Mouse (Mus musculus): ENCODE results near the gene Lrrc59. TPM values are rescaled to one million over a fixed set of nuclear protein-coding genes. Genes with fewer than 3 reads are reported as not detected.
"Not testable (repeated sequence)": the region's sequence is repeated elsewhere in the genome, so short reads cannot be mapped to it uniquely, and the experiment has no call there.

The Lrrc59 gene
- polyA plus RNA-seq, 1 experiment from 2014 or later = 78.4 TPM

- Histone ChIP-seq H3K4me2 (ENCODE audit: low read depth, low read length) (no peak overlapping the region), H3K27me3 (ENCODE audit: control insufficient read depth, insufficient read depth, low read depth, low read length) (no peaks in the 10 kb centered on the region), H3K4me1 (ENCODE audit: control insufficient read depth, low read depth, low read length) (no peaks in the 10 kb centered on the region), H3K36me3 (ENCODE audit: control insufficient read depth, insufficient read depth) (no peaks in the 10 kb centered on the region), H3K4me3 (ENCODE audit: low read depth, low read length) (no peak overlapping the region), H3K27ac (ENCODE audit: low read length) (no peak overlapping the region), H3K9ac (ENCODE audit: low read depth, low read length) (no peak overlapping the region), H3K9me3 (replicated peaks; ENCODE audit: control insufficient read depth, low read length) (no peaks in the 10 kb centered on the region)
- 20% methylated on average over 2 of the region's 2 CpGs for WGBS (ENCODE audit: insufficient replicate concordance)
- no peak for ATAC-seq (ENCODE audit: low read depth)
Measured at GRCm38 (mm10) chr11:94622162-94622561, 7.4 kb upstream of the Lrrc59 start.

GRCm38 (mm10) chr11:94629884-94630198 is 274 bp downstream of the Lrrc59 start:
- Histone ChIP-seq H3K9me3 (replicated peaks; ENCODE audit: control insufficient read depth, low read length) (no peaks in the 10 kb centered on the region), H3K27me3 (ENCODE audit: control insufficient read depth, insufficient read depth, low read depth, low read length) (no peaks in the 10 kb centered on the region), H3K27ac (ENCODE audit: low read length) (peak overlapping the region; percentile 74), H3K36me3 (ENCODE audit: control insufficient read depth, insufficient read depth) (peaks cover 11% of the 10 kb centered on the region), H3K4me1 (ENCODE audit: control insufficient read depth, low read depth, low read length) (peaks cover 7% of the 10 kb centered on the region), H3K4me3 (ENCODE audit: low read depth, low read length) (peak overlapping the region; percentile 97), H3K9ac (ENCODE audit: low read depth, low read length) (peak overlapping the region; percentile 86), H3K4me2 (ENCODE audit: low read depth, low read length) (peak overlapping the region; percentile 94)
- ATAC-seq (ENCODE audit: low read depth) = peak; percentile 47
- WGBS (ENCODE audit: insufficient replicate concordance) = under 1% methylated on average over 19 of the region's 28 CpGs

- Histone ChIP-seq H3K4me1 (ENCODE audit: control insufficient read depth, low read depth, low read length) (peaks cover 7% of the 10 kb centered on the region), H3K4me3 (ENCODE audit: low read depth, low read length) (peak overlapping the region; percentile 97), H3K27me3 (ENCODE audit: control insufficient read depth, insufficient read depth, low read depth, low read length) (no peaks in the 10 kb centered on the region), H3K4me2 (ENCODE audit: low read depth, low read length) (peak overlapping the region; percentile 94), H3K9me3 (replicated peaks; ENCODE audit: control insufficient read depth, low read length) (no peaks in the 10 kb centered on the region), H3K9ac (ENCODE audit: low read depth, low read length) (peak overlapping the region; percentile 86), H3K36me3 (ENCODE audit: control insufficient read depth, insufficient read depth) (peaks cover 16% of the 10 kb centered on the region), H3K27ac (ENCODE audit: low read length) (peak overlapping the region; percentile 74)
- 9% methylated on average over 26 of the region's 26 CpGs for WGBS (ENCODE audit: insufficient replicate concordance)
- ATAC-seq (ENCODE audit: low read depth) = no peak; the same call in 1 of the 2 replicates
Measured at GRCm38 (mm10) chr11:94630199-94631011, 838 bp downstream of the Lrrc59 start.

- Histone ChIP-seq H3K9ac (ENCODE audit: low read depth, low read length) (no peak overlapping the region), H3K27ac (ENCODE audit: low read length) (no peak overlapping the region), H3K36me3 (ENCODE audit: control insufficient read depth, insufficient read depth) (peaks cover 23% of the 10 kb centered on the region), H3K9me3 (replicated peaks; ENCODE audit: control insufficient read depth, low read length) (no peaks in the 10 kb centered on the region), H3K4me3 (ENCODE audit: low read depth, low read length) (no peak overlapping the region), H3K4me1 (ENCODE audit: control insufficient read depth, low read depth, low read length) (peaks cover 7% of the 10 kb centered on the region), H3K27me3 (ENCODE audit: control insufficient read depth, insufficient read depth, low read depth, low read length) (no peaks in the 10 kb centered on the region), H3K4me2 (ENCODE audit: low read depth, low read length) (no peak overlapping the region)
- ATAC-seq (ENCODE audit: low read depth) = no peak
- WGBS (ENCODE audit: insufficient replicate concordance) = 84% methylated on average over 5 of the region's 5 CpGs
Measured at GRCm38 (mm10) chr11:94631969-94632368, 2.4 kb downstream of the Lrrc59 start.

- H3K27ac ChIP-seq (ENCODE audit: low read length) = no peak overlapping the region
- H3K36me3 ChIP-seq (ENCODE audit: control insufficient read depth, insufficient read depth) = peaks cover 28% of the 10 kb centered on the region
- 0 out of 2 replicates have a peak, but pooled peaks have one; percentile 6 for ATAC-seq (ENCODE audit: low read depth)
- H3K9ac ChIP-seq (ENCODE audit: low read depth, low read length) = no peak overlapping the region
- H3K4me2 ChIP-seq (ENCODE audit: low read depth, low read length) = no peak overlapping the region
- peaks cover 7% of the 10 kb centered on the region for H3K4me1 ChIP-seq (ENCODE audit: control insufficient read depth, low read depth, low read length)
- no peaks in the 10 kb centered on the region for H3K27me3 ChIP-seq (ENCODE audit: control insufficient read depth, insufficient read depth, low read depth, low read length)
- WGBS (ENCODE audit: insufficient replicate concordance) = 72% methylated on average over 8 of the region's 8 CpGs
- H3K9me3 ChIP-seq (replicated peaks; ENCODE audit: control insufficient read depth, low read length) = no peaks in the 10 kb centered on the region
- H3K4me3 ChIP-seq (ENCODE audit: low read depth, low read length) = no peak overlapping the region
Measured at GRCm38 (mm10) chr11:94632988-94633387, 3.4 kb downstream of the Lrrc59 start.

GRCm38 (mm10) chr11:94634431-94634830 is 4.9 kb downstream of the Lrrc59 start:
- no peak overlapping the region for H3K4me3 ChIP-seq (ENCODE audit: low read depth, low read length)
- H3K9ac ChIP-seq (ENCODE audit: low read depth, low read length) = no peak overlapping the region
- no peaks in the 10 kb centered on the region for H3K27me3 ChIP-seq (ENCODE audit: control insufficient read depth, insufficient read depth, low read depth, low read length)
- no peak overlapping the region for H3K4me2 ChIP-seq (ENCODE audit: low read depth, low read length)
- no peak overlapping the region for H3K27ac ChIP-seq (ENCODE audit: low read length)
- H3K9me3 ChIP-seq (replicated peaks; ENCODE audit: control insufficient read depth, low read length) = no peaks in the 10 kb centered on the region
- no peak for ATAC-seq (ENCODE audit: low read depth)
- peaks cover 7% of the 10 kb centered on the region for H3K4me1 ChIP-seq (ENCODE audit: control insufficient read depth, low read depth, low read length)
- WGBS (ENCODE audit: insufficient replicate concordance) = 80% methylated on average over 5 of the region's 5 CpGs
- peaks cover 39% of the 10 kb centered on the region for H3K36me3 ChIP-seq (ENCODE audit: control insufficient read depth, insufficient read depth)

GRCm38 (mm10) chr11:94644461-94645219 is 15.1 kb downstream of the Lrrc59 start:
- Histone ChIP-seq H3K9ac (ENCODE audit: low read depth, low read length) (no peak overlapping the region), H3K4me3 (ENCODE audit: low read depth, low read length) (no peak overlapping the region), H3K9me3 (replicated peaks; ENCODE audit: control insufficient read depth, low read length) (no peaks in the 10 kb centered on the region), H3K36me3 (ENCODE audit: control insufficient read depth, insufficient read depth) (peaks cover 50% of the 10 kb centered on the region), H3K27me3 (ENCODE audit: control insufficient read depth, insufficient read depth, low read depth, low read length) (no peaks in the 10 kb centered on the region), H3K4me1 (ENCODE audit: control insufficient read depth, low read depth, low read length) (no peaks in the 10 kb centered on the region), H3K27ac (ENCODE audit: low read length) (no peak overlapping the region), H3K4me2 (ENCODE audit: low read depth, low read length) (no peak overlapping the region)
- 77% methylated on average over 8 of the region's 8 CpGs for WGBS (ENCODE audit: insufficient replicate concordance)
- ATAC-seq (ENCODE audit: low read depth) = no peak

- Histone ChIP-seq H3K27ac (ENCODE audit: low read length) (no peak overlapping the region), H3K9me3 (replicated peaks; ENCODE audit: control insufficient read depth, low read length) (no peaks in the 10 kb centered on the region), H3K4me1 (ENCODE audit: control insufficient read depth, low read depth, low read length) (no peaks in the 10 kb centered on the region), H3K4me2 (ENCODE audit: low read depth, low read length) (no peak overlapping the region), H3K4me3 (ENCODE audit: low read depth, low read length) (no peak overlapping the region), H3K9ac (ENCODE audit: low read depth, low read length) (no peak overlapping the region), H3K36me3 (ENCODE audit: control insufficient read depth, insufficient read depth) (peaks cover 42% of the 10 kb centered on the region), H3K27me3 (ENCODE audit: control insufficient read depth, insufficient read depth, low read depth, low read length) (no peaks in the 10 kb centered on the region)
- 91% methylated on average over 4 of the region's 4 CpGs for WGBS (ENCODE audit: insufficient replicate concordance)
- no peak for ATAC-seq (ENCODE audit: low read depth)
Measured at GRCm38 (mm10) chr11:94646457-94646856, 16.9 kb downstream of the Lrrc59 start.

GRCm38 (mm10) chr11:94651241-94651640 is 21.7 kb downstream of the Lrrc59 start:
- H3K9me3 ChIP-seq (replicated peaks; ENCODE audit: control insufficient read depth, low read length); H3K4me3 ChIP-seq (ENCODE audit: low read depth, low read length); H3K4me2 ChIP-seq (ENCODE audit: low read depth, low read length); H3K27me3 ChIP-seq (ENCODE audit: control insufficient read depth, insufficient read depth, low read depth, low read length); H3K9ac ChIP-seq (ENCODE audit: low read depth, low read length); H3K27ac ChIP-seq (ENCODE audit: low read length); ATAC-seq (ENCODE audit: low read depth): not testable (repeated sequence)
- peaks cover 18% of the 10 kb centered on the region; the same call in 1 of the 2 replicates for H3K36me3 ChIP-seq (ENCODE audit: control insufficient read depth, insufficient read depth)
- peaks cover 14% of the 10 kb centered on the region for H3K4me1 ChIP-seq (ENCODE audit: control insufficient read depth, low read depth, low read length)
- WGBS (ENCODE audit: insufficient replicate concordance) = 87% methylated on average over 5 of the region's 7 CpGs
